Mouse (Mus musculus) brain, embryonic 14.5 days (tissue): Measurements from ENCODE around the gene Zrsr2.

Source experiments
- CTCF ChIP-seq: fragments of 200-500 bp; IDR thresholded peaks from 2 replicates; pipeline ENCODE4 v1.5.1; 2012; ENCODE audit warnings: inconsistent platforms, mild to moderate bottlenecking, moderate library complexity, borderline replicate concordance; ENCODE audit not compliant: insufficient read depth, insufficient read length; ENCODE audit errors: extremely low read depth
- POLR2A ChIP-seq: fragments of 200-500 bp; IDR thresholded peaks from 2 replicates; pipeline ENCODE4 v1.6.1; 2012; ENCODE audit warnings: mild to moderate bottlenecking, inconsistent platforms, borderline replicate concordance; ENCODE audit not compliant: poor library complexity, insufficient read depth, insufficient read length, severe bottlenecking; ENCODE audit errors: extremely low read depth

DNA sequence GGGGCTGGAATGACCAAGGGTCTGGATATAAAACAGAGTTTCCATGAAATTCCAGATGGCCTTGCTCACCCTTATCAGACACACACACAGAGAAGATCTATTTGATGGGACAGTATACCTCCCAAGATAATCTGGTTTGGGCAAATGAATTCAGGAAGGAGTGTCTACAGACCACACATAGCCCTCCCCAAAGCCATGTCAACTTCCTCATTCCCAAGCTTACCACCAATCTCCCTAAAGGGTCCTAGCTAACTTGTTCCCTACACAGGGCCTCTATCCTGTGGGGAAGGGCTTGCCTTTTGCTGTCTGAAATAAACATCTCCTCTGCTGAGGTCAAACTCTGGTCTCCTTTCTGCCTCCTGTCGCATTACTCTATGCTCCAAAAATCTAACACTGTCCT lies 22.6 kb upstream of the Zrsr2 start:
- TF ChIP-seq POLR2A (no peak), CTCF (no peak)
